Mouse (Mus musculus) MEL (cell line): ENCODE measurements around the gene Mcrip2.

Source experiments
- CHD1 ChIP-seq: IDR thresholded peaks from 2 replicates; pipeline ENCODE4 v1.6.1; 2012; ENCODE audit warnings: low read depth, mild to moderate bottlenecking, inconsistent platforms, low read length, improper control_type of control experiment
- CTCF ChIP-seq, 3 experiments: IDR thresholded peaks in 2 of 3; conservative IDR thresholded peaks in 1 of 3; 2 replicates each; pipeline ENCODE4 v1.5.1; 2011 to 2012; ENCODE audit warnings: low read length in 3 of 3, low read depth in 2 of 3, mild to moderate bottlenecking in 2 of 3, improper control_type of control experiment in 1 of 3, inconsistent platforms in 1 of 3, mixed read lengths in 1 of 3, moderate library complexity in 1 of 3; ENCODE audit not compliant: control insufficient read depth in 1 of 3, insufficient read depth in 1 of 3, poor library complexity in 1 of 3, severe bottlenecking in 1 of 3
- EP300 ChIP-seq, 2 experiments: IDR thresholded peaks; 2 replicates each; pipeline ENCODE4 v1.6.1; 2011; ENCODE audit warnings: improper control_type of control experiment in 2 of 2, low read length in 2 of 2, low read depth in 1 of 2, mild to moderate bottlenecking in 1 of 2
- GABPA ChIP-seq: IDR thresholded peaks from 2 replicates; pipeline ENCODE4 v1.6.1; 2012; ENCODE audit warnings: low read depth, mild to moderate bottlenecking, inconsistent platforms, low read length, improper control_type of control experiment, moderate library complexity
- KAT2A ChIP-seq: conservative IDR thresholded peaks from 2 replicates; pipeline ENCODE4 v1.6.1; 2012; ENCODE audit warnings: low read depth, low read length, improper control_type of control experiment, inconsistent platforms
- MAFK ChIP-seq: IDR thresholded peaks from 2 replicates; pipeline ENCODE4 v1.6.1; 2011; ENCODE audit warnings: low read depth, mild to moderate bottlenecking, low read length, improper control_type of control experiment, borderline replicate concordance
- MAX ChIP-seq: IDR thresholded peaks from 2 replicates; pipeline ENCODE4 v1.6.1; 2011; ENCODE audit warnings: low read length, improper control_type of control experiment
- MEF2A ChIP-seq: IDR thresholded peaks from 2 replicates; pipeline ENCODE4 v1.6.1; 2014; ENCODE audit warnings: low read depth, mild to moderate bottlenecking, inconsistent platforms, low read length, improper control_type of control experiment; ENCODE audit not compliant: poor library complexity, insufficient replicate concordance, severe bottlenecking; ENCODE audit errors: extremely low read depth
- NELFE ChIP-seq: IDR thresholded peaks from 2 replicates; pipeline ENCODE4 v1.6.1; 2011; ENCODE audit warnings: low read depth, low read length, improper control_type of control experiment
- POLR2A ChIP-seq, 2 experiments: IDR thresholded peaks; 2 replicates each; pipeline ENCODE4 v1.6.1; 2011 to 2012; ENCODE audit warnings: low read length in 2 of 2, mild to moderate bottlenecking in 2 of 2, control low read depth in 1 of 2, improper control_type of control experiment in 1 of 2, low read depth in 1 of 2, moderate library complexity in 1 of 2; ENCODE audit not compliant: control insufficient read depth in 1 of 2, insufficient read depth in 1 of 2, poor library complexity in 1 of 2
- SIN3A ChIP-seq: IDR thresholded peaks from 2 replicates; pipeline ENCODE4 v1.6.1; 2012; ENCODE audit warnings: low read length, improper control_type of control experiment, inconsistent platforms
- ZC3H11A ChIP-seq: IDR thresholded peaks from 2 replicates; pipeline ENCODE4 v1.6.1; 2012; ENCODE audit warnings: low read depth, mild to moderate bottlenecking, inconsistent platforms, low read length, improper control_type of control experiment

DNA sequence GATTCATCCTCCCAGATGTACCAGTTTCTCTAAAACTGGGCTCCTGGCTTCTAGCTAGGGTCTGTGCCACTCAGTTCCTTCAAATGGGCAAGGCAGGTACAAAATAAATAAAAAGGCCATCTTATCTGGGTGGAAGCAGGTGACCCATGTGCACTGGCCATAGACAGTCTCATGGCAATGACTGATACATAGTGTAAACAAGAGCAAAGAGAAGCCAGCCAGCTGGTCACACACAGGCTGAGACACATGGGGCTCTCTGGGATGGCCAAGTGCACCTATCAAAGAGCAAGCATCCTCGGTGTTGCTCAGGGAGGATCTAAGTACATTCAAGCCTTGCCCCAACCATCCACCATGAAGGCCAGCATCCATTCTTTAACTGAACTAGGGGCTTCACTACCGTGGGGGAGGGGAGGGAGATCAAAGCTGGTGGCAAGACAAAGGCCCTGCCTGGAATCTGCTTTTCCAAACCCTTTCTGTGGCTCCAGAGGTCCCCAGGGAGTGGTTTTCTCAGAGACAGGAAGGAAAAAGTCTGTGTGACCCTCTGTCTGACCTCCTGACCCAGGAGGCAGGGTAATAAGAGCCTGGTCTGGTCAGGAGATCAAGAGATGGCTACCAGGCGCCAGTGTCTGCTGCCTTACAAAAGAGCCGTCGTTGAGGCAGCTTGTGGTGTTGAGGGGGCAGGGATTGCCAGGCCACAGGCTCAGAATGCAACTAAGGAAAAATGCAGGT is 12.5 kb upstream of the Mcrip2 start:
- no peak; a peak in 1 of 4 replicates for TF ChIP-seq POLR2A (IDR thresholded peaks at IDR 0.05; ENCODE audit: control insufficient read depth in 1 of 2, insufficient read depth in 1 of 2, low read depth in 1 of 2, low read length in 2 of 2, poor library complexity in 1 of 2)
- no peak for TF ChIP-seq CTCF (IDR thresholded peaks at IDR 0.05 in 2 of 3, conservative IDR thresholded peaks at IDR 0.05 in 1 of 3; ENCODE audit: control insufficient read depth in 1 of 3, insufficient read depth in 1 of 3, low read depth in 2 of 3, low read length in 3 of 3, poor library complexity in 1 of 3, severe bottlenecking in 1 of 3)
- TF ChIP-seq EP300 (IDR thresholded peaks at IDR 0.05; ENCODE audit: low read depth in 1 of 2, low read length in 2 of 2): no peak
- no peak for TF ChIP-seq MAFK
- no peak for TF ChIP-seq ZC3H11A
- TF ChIP-seq MAX: no peak
- TF ChIP-seq MEF2A: no peak
- no peak for TF ChIP-seq SIN3A
- TF ChIP-seq NELFE: no peak
- TF ChIP-seq KAT2A: no peak
- no peak for TF ChIP-seq GABPA
- TF ChIP-seq CHD1: no peak
